Mouse (Mus musculus): ENCODE measurements around the gene Usp11. TPM values are rescaled to one million over a fixed set of nuclear protein-coding genes. Genes with fewer than 3 reads are reported as not detected.

Gene Usp11
- polyA plus RNA-seq (2012; rRNA removed), result 2.9 and 3.7 TPM in 2 replicates

DNA sequence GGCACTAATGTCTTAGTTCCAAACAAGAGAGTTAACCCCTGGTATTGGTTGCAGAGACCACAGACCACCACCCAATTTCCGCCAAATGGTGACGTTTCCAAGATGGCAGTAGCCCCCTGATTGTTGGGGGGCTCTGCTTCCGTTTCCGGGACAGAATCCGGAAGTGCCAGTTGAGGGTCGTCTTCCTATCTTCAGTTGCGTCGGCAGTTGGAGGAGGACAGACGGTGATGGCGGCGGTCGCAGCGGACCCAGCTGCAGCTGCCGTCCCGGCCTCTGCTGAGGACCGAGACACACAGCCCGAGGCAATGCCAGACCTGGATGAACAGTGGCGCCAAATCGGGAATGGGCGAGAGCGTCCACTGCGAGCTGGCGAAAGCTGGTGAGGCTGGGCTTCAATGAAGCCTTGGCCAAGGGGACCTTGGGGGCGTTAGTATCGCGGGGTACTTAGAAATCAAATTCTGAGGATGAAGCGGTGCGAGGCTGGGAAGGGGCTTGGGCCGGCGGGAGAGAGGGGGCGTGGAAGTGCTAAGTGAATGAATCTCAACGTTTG is at the start of gene Usp11:
Gene Usp11, plus strand, starts transcription at position 166 of the 550 bp plus-strand sequence.

DNA sequence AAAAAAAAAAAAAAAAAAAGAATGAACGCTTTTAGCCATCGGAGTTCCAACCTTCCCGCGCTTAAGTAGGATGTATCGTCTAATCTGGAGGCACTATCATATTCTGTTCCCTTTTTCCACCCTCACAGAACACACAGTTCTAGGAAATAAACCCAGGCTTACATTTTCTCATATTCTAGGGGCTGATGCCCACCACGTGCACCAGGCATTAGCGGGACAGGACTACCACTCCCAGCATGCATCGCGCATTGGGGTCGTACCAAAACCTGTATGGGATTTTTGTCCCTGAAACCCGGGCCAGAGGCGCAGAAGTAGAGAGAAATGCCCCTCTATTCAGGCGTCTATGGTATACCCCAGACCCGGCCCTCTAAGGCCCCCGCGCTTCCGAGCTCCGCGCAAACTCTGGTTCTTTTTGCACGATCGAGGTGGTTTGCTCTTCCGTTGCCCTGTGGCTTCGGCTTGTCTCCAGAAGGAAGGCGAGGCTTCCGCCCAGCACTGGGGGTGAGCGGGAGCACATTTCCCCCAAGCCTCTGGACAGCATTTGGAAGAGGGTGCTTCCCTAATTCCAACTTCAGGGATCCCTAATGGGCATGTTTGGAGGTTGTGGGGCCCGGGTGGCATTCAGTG is 45.6 kb upstream of the Usp11 start, which contains the start of gene Uba1:
Gene Uba1, plus strand, starts transcription at position 301 of the 627 bp plus-strand sequence.

DNA sequence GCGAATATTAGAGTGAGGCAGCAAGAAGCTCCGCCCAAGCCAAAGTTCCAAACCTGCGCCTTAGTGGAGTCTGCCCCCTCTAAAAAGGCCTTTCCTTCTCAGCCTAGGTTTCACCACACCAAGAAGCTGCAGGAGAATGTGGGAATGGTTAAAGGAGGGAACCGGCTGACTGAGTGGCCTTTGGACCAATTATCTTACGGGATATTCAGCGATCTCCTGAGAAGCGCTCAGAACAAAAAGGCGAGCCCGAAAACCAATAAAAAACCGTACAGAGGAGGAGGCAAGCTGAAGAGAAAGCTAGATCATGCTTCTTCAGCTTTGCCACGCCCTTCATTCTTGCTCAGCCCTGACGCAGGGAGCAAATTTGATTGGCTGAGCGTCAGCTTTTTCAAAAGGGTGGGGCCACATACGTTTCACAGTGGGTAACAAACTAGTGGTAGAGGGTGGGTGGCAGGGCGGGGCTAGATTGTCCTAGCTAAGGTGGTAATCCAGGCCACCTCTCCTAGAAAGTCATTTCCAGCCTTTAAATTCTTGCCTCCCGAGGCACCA is 16.1 kb upstream of the Usp11 start, which contains the start of gene Cdk16:
Gene Cdk16, plus strand, starts transcription at position 436 of the 549 bp plus-strand sequence.

Other genes with a start within 250 kb of the Usp11 start
- gene Rgn, start 154.1 kb upstream of the Usp11 start, polyA plus RNA-seq (2012; rRNA removed), result 0.07 TPM in 1 of 2 replicates, not detected in the other
- 52.7 and 64.4 TPM in 2 replicates for gene Rbm10, start 86.4 kb upstream of the Usp11 start, polyA plus RNA-seq (2012; rRNA removed)
- gene Ndufb11, start 86.3 kb upstream of the Usp11 start, polyA plus RNA-seq (2012; rRNA removed), result 132 and 156 TPM in 2 replicates
- gene Uba1, start 45.6 kb upstream of the Usp11 start, polyA plus RNA-seq (2012; rRNA removed), result 298 and 303 TPM in 2 replicates
- 145 and 185 TPM in 2 replicates for gene Cdk16, start 16.0 kb upstream of the Usp11 start, polyA plus RNA-seq (2012; rRNA removed)
- gene Araf, start 93.9 kb downstream of the Usp11 start, polyA plus RNA-seq (2012; rRNA removed), result 152 and 187 TPM in 2 replicates
- 6.2 and 9.3 TPM in 2 replicates for gene Timp1, start 166.3 kb downstream of the Usp11 start, polyA plus RNA-seq (2012; rRNA removed)
- 2.0 and 3.4 TPM in 2 replicates for gene Syn1, start 217.1 kb downstream of the Usp11 start, polyA plus RNA-seq (2012; rRNA removed)
- gene Cfp, start 227.6 kb downstream of the Usp11 start, polyA plus RNA-seq (2012; rRNA removed), result 25.2 and 26.5 TPM in 2 replicates
- gene Elk1, start 246.7 kb downstream of the Usp11 start, polyA plus RNA-seq (2012; rRNA removed), result 9.0 and 9.5 TPM in 2 replicates

All from colon, adult 2 months (tissue).